Mouse (Mus musculus): Measurements from ENCODE around the gene Crym. TPM values are rescaled to one million over a fixed set of nuclear protein-coding genes. Genes with fewer than 3 reads are reported as not detected.

The Crym gene
- 2.8 and 8.7 TPM in 2 replicates for polyA plus RNA-seq (2012; rRNA removed; ENCODE audit: low replicate concordance)

DNA sequence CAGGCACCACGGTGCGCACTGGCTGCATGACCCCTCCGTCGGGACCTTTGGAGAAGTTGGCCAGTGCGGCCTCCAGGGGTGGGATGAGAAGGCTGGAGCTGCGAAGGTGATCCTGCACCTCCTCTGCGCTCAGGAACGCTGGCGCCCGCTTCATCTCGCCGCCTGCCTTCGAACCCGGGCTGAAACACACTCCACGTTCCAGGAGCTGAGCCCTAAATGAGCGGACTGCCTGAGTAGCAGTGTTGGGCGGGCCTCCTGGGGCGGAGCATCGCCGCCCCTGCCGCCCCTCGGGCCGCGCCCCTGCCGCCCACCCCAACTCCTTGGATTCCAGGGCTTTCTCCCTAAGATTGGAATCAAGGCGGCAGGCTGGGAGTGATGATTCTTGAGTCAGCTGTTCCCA, at the start of gene Crym:
Crym (minus strand) TSS at position 341 of the 400 bp plus-strand sequence.

DNA sequence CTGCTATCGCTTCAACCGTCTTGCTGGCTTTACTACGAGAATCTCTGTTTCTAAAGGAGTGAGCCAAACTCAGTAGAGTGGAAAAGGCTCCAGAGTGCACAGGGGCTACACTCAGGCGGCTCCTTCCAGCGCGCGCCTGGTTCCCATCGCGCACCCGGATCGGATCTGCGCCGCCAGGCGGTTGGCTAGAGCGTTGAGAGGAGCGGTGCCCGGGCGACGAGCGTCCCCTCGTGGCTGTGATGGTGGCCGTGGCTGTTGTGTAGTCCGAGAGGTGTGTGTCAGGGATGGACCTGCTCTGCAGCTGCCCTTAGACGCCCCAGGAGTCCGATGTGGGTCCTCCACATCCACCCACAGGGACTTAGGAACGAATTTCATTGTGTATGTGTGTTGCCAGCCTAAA, 1.9 kb upstream of the Crym start, which contains the start of gene Abca14:
Abca14 (plus strand) TSS at position 173 of the 400 bp plus-strand sequence.

DNA sequence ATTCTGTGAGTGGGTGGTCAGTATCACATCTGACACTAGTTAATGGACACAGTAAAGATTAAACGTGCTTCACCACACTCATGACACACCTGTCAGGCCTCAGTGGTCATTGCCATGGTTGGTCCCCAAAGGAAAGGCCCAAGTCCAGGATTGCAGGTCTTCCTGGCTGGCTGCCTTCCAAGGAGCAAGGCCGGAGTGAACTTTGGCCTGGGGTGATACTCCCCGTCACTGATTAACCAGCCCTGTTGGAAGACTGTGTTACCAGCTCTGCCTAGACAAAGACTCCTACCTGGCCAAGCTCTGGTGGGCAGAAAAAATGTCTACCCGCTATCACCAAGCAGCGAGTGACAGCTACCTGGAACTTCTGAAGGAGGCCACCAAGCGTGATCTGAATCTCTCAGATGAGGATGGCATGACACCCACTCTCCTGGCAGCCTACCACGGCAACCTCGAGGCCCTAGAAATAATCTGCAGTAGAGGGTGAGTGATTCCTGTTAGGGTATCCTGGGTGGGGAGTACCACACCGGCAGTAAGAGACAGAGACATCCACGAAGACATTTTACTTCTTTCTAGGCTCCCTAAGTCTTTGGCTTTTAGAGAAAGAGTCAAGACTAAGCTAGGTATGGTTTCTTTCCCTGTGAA, 28.2 kb downstream of the Crym start, which contains the start of gene Anks4b:
Anks4b (plus strand) TSS at position 256 of the 642 bp plus-strand sequence.

GRCm38 (mm10) chr7:120145191-120145590, 56.7 kb downstream of the Crym start, which contains the start of gene Zp2:
Gene Zp2, minus strand, starts transcription at chr7:120145291.

Other genes with a start within 250 kb of the Crym start
- gene Dnah3, start 106.8 kb downstream of the Crym start, polyA plus RNA-seq (2012; rRNA removed; ENCODE audit: low replicate concordance): not detected in 2 replicates
- 10.7 and 13.4 TPM in 2 replicates for gene Tmem159, start 99.8 kb downstream of the Crym start, polyA plus RNA-seq (2012; rRNA removed; ENCODE audit: low replicate concordance)
- not detected in 2 replicates for gene Zp2, start 56.8 kb downstream of the Crym start, polyA plus RNA-seq (2012; rRNA removed; ENCODE audit: low replicate concordance)
- gene Anks4b, start 28.3 kb downstream of the Crym start, polyA plus RNA-seq (2012; rRNA removed; ENCODE audit: low replicate concordance): 5.8 and 10.4 TPM in 2 replicates
- 0.13 and 0.19 TPM in 2 replicates for gene Abca14, start 1.9 kb upstream of the Crym start, polyA plus RNA-seq (2012; rRNA removed; ENCODE audit: low replicate concordance)
- gene Abca15, start 126.6 kb upstream of the Crym start, polyA plus RNA-seq (2012; rRNA removed; ENCODE audit: low replicate concordance): not detected in 2 replicates
- gene Abca16, start 207.5 kb upstream of the Crym start, polyA plus RNA-seq (2012; rRNA removed; ENCODE audit: low replicate concordance): not detected in 2 replicates